Mouse (Mus musculus): ENCODE measurements around the gene Kpna6. TPM values are rescaled to one million over a fixed set of nuclear protein-coding genes. Genes with fewer than 3 reads are reported as not detected.

Kpna6 gene
- total and polyA plus RNA-seq, 3 experiments: 15.9 to 66.5 (median 19.6) TPM

DNA sequence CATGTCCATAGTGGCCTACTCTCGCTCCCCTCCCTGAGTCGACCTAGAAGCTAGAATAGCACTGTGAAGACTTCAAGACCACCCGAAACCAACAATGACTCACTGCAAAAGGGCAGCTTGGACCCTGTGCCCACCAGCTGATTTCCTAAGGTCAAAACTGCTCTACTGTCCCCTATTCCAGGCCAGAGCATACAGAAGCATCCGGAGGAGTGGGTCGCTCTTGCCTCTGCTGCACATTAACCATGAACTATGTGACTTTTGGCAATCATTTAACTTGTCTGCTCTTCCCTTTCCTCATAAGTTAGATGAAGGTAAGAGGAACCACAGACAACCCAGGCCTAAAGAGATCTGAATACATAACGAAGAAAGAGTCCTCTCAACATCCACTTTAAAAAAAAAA is 12.0 kb upstream of the Kpna6 start:
- H3K27ac ChIP-seq (ENCODE audit: control insufficient read depth, low read depth, low read length): no peak overlapping the region
- no peak overlapping the region for H3K9ac ChIP-seq (ENCODE audit: control insufficient read depth, low read depth, low read length, poor library complexity, severe bottlenecking)
- no peak overlapping the region for H3K4me3 ChIP-seq (ENCODE audit: control insufficient read depth in 1 of 2, insufficient read depth in 1 of 2, low read depth in 2 of 2, low read length in 2 of 2)
- H3K9me3 ChIP-seq (replicated peaks; ENCODE audit: insufficient read depth, low read length): no peaks in the 10 kb centered on the region
- H3K27me3 ChIP-seq (ENCODE audit: control insufficient read depth in 1 of 2, insufficient read depth in 2 of 2, low read length in 2 of 2): no peaks in the 10 kb centered on the region
- TF ChIP-seq CHD1 (IDR thresholded peaks at IDR 0.05; ENCODE audit: low read depth, low read length): no peak
- no peak for TF ChIP-seq JUND (IDR thresholded peaks at IDR 0.05; ENCODE audit: low read depth, low read length)
- TF ChIP-seq MAZ (IDR thresholded peaks at IDR 0.05; ENCODE audit: low read depth, low read length): no peak
- TF ChIP-seq UBTF (IDR thresholded peaks at IDR 0.05; ENCODE audit: borderline replicate concordance, insufficient read depth, low read depth, low read length): no peak
- TF ChIP-seq CHD2 (IDR thresholded peaks at IDR 0.05; ENCODE audit: low read length): no peak
- TF ChIP-seq BHLHE40 (IDR thresholded peaks at IDR 0.05; ENCODE audit: borderline replicate concordance, low read depth, low read length): no peak
- TF ChIP-seq ZC3H11A (IDR thresholded peaks at IDR 0.05; ENCODE audit: low read depth, low read length): no peak
- no peak for TF ChIP-seq NRF1 (IDR thresholded peaks at IDR 0.05; ENCODE audit: insufficient read depth, low read depth, low read length, poor library complexity, severe bottlenecking)
- no peak for TF ChIP-seq MXI1 (IDR thresholded peaks at IDR 0.05; ENCODE audit: low read depth, low read length)
- no peak for TF ChIP-seq KAT2A (conservative IDR thresholded peaks at IDR 0.05; ENCODE audit: low read depth, low read length)
- TF ChIP-seq MYB (IDR thresholded peaks at IDR 0.05; ENCODE audit: low read depth, low read length): no peak
- no peak for TF ChIP-seq ETS1 (IDR thresholded peaks at IDR 0.05; ENCODE audit: low read depth, low read length)
- no peak for TF ChIP-seq USF1 (IDR thresholded peaks at IDR 0.05; ENCODE audit: low read depth, low read length)
- peaks cover 0 to 1% of the 10 kb centered on the region in 2 experiments; a peak in 2 of 4 replicates for H3K36me3 ChIP-seq (ENCODE audit: control insufficient read depth in 1 of 2, insufficient read depth in 2 of 2, low read length in 2 of 2)
- DNase-seq (ENCODE audit: low read depth, low spot score): no peak
- no peaks in the 10 kb centered on the region for H3K4me1 ChIP-seq (ENCODE audit: control insufficient read depth in 1 of 2, insufficient read depth in 2 of 2, low read length in 2 of 2)
- H3K79me2 ChIP-seq (ENCODE audit: control insufficient read depth, insufficient read depth, low read length, poor library complexity): no peaks in the 10 kb centered on the region

- peaks cover 0 to 1% of the 10 kb centered on the region in 2 experiments; a peak in 2 of 4 replicates for H3K36me3 ChIP-seq (ENCODE audit: control insufficient read depth in 1 of 2, insufficient read depth in 2 of 2, low read length in 2 of 2)
- H3K4me1 ChIP-seq (ENCODE audit: control insufficient read depth in 1 of 2, insufficient read depth in 2 of 2, low read length in 2 of 2): no peaks in the 10 kb centered on the region
- H3K79me2 ChIP-seq (ENCODE audit: control insufficient read depth, insufficient read depth, low read length, poor library complexity): no peaks in the 10 kb centered on the region
- DNase-seq (ENCODE audit: low read depth, low spot score): no peak
- TF ChIP-seq ZNF384 (IDR thresholded peaks at IDR 0.05; ENCODE audit: low read depth, low read length) (no peak), JUND (IDR thresholded peaks at IDR 0.05; ENCODE audit: low read depth, low read length) (no peak), ELF1 (IDR thresholded peaks at IDR 0.05; ENCODE audit: low read depth, low read length) (no peak), KAT2A (conservative IDR thresholded peaks at IDR 0.05; ENCODE audit: low read depth, low read length) (no peak), NELFE (IDR thresholded peaks at IDR 0.05; ENCODE audit: low read depth, low read length) (no peak)
- no peak overlapping the region for H3K9ac ChIP-seq (ENCODE audit: control insufficient read depth, low read depth, low read length, poor library complexity, severe bottlenecking)
- H3K27me3 ChIP-seq (ENCODE audit: control insufficient read depth in 1 of 2, insufficient read depth in 2 of 2, low read length in 2 of 2): no peaks in the 10 kb centered on the region
- H3K4me3 ChIP-seq (ENCODE audit: control insufficient read depth in 1 of 2, insufficient read depth in 1 of 2, low read depth in 2 of 2, low read length in 2 of 2): no peak overlapping the region
- no peak overlapping the region for H3K27ac ChIP-seq (ENCODE audit: control insufficient read depth, low read depth, low read length)
- H3K9me3 ChIP-seq (replicated peaks; ENCODE audit: insufficient read depth, low read length): no peaks in the 10 kb centered on the region
Measured at GRCm38 (mm10) chr4:129683901-129684493, 11.4 kb upstream of the Kpna6 start.

Measured in MEL (cell line).